Mouse (Mus musculus): ENCODE data around the gene Tmem132a.

DNA sequence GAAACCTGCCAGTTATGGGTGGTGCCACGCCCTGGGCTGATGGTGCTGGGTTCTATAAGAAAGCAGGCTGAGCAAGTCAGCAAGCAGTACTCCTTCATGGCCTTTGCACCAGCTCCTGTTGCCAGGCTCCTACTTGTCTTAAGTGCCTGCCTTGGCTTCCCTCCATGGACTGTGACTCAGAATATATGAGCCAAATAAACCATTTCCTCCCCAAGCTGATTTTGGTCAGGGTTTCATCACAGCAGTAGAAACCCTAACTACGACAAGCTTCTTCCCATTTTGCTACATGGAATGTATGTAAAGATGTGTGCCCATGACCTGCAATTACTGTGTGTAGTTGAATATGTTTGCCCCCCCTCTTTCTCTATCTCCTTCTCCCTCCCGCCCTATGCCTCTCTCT lies 36.1 kb downstream of the Tmem132a start:
- TF ChIP-seq RAD21 (IDR thresholded peaks at IDR 0.05; ENCODE audit: low read depth, low read length) (no peak), MYB (IDR thresholded peaks at IDR 0.05; ENCODE audit: low read depth, low read length) (no peak), GATA1 (IDR thresholded peaks at IDR 0.05; ENCODE audit: low read depth, low read length) (no peak), CTCF (IDR thresholded peaks at IDR 0.05 in 2 of 3, conservative IDR thresholded peaks at IDR 0.05 in 1 of 3; ENCODE audit: control insufficient read depth in 1 of 3, insufficient read depth in 1 of 3, low read depth in 2 of 3, low read length in 3 of 3, poor library complexity in 1 of 3, severe bottlenecking in 1 of 3) (no peak), TAL1 (IDR thresholded peaks at IDR 0.05; ENCODE audit: low read length) (no peak), POLR2A (IDR thresholded peaks at IDR 0.05; ENCODE audit: control insufficient read depth in 1 of 2, insufficient read depth in 1 of 2, low read depth in 1 of 2, low read length in 2 of 2, poor library complexity in 1 of 2) (no peak), EP300 (IDR thresholded peaks at IDR 0.05; ENCODE audit: low read depth in 1 of 2, low read length in 2 of 2) (no peak), UBTF (IDR thresholded peaks at IDR 0.05; ENCODE audit: borderline replicate concordance, insufficient read depth, low read depth, low read length) (no peak), SMC3 (IDR thresholded peaks at IDR 0.05; ENCODE audit: low read depth, low read length) (no peak), RCOR1 (IDR thresholded peaks at IDR 0.05; ENCODE audit: low read depth, low read length) (no peak), HCFC1 (IDR thresholded peaks at IDR 0.05; ENCODE audit: low read depth, low read length) (no peak), SIN3A (IDR thresholded peaks at IDR 0.05; ENCODE audit: low read length) (no peak)

Data from MEL (cell line).